Mouse (Mus musculus): Measurements from ENCODE around the gene Heatr6. TPM values are rescaled to one million over a fixed set of nuclear protein-coding genes. Genes with fewer than 3 reads are reported as not detected.
A peak's percentile ranks its signal among the peaks of the same experiment; 100 is the strongest.

The Heatr6 gene
- total RNA-seq, 1 experiment = 16.7 TPM

- H3K9ac ChIP-seq (ENCODE audit: insufficient read depth, low read depth, low read length, poor library complexity, severe bottlenecking) = no peak overlapping the region
- DNase-seq (ENCODE audit: low read depth, low spot score) = no peak
- H3K36me3 ChIP-seq (ENCODE audit: control insufficient read depth, insufficient read depth, low read length, poor library complexity, severe bottlenecking) = no peaks in the 10 kb centered on the region
- H3K9me3 ChIP-seq (ENCODE audit: control insufficient read depth, insufficient read depth, low read depth, low read length) = no peaks in the 10 kb centered on the region
- H3K27ac ChIP-seq (ENCODE audit: insufficient read depth, low read depth, low read length, poor library complexity, severe bottlenecking) = no peak overlapping the region
- no peak for TF ChIP-seq MAFK (IDR thresholded peaks at IDR 0.05; ENCODE audit: insufficient read depth, low read depth, low read length)
- peak; percentile 59; the same call in 1 of the 2 replicates for TF ChIP-seq ZC3H11A (IDR thresholded peaks at IDR 0.05; ENCODE audit: borderline replicate concordance, low read depth, low read length)
- no peak overlapping the region for H3K4me3 ChIP-seq (ENCODE audit: insufficient read depth in 1 of 2, low read depth in 1 of 2, low read length in 2 of 2, poor library complexity in 1 of 2, severe bottlenecking in 1 of 2)
- in situ Hi-C loops (cut with MboI; ENCODE audit: low sequenced_read_pairs in 2 of 2, unreplicated experiment in 2 of 2) = loop anchor here in 1 of 2 experiments (25.0 kb wide), 1 partner anchor 167 kb away; no protein-coding TSS in a partner anchor
- H3K4me1 ChIP-seq (ENCODE audit: control insufficient read depth in 2 of 2, insufficient read depth in 2 of 2, low read length in 2 of 2, poor library complexity in 1 of 2) = no peaks in the 10 kb centered on the region
These were observed 24.6 kb upstream of the Heatr6 start for GRCm38 (mm10) chr11:83728757-83729432.

GRCm38 (mm10) chr11:83731116-83731515 is 22.4 kb upstream of the Heatr6 start:
- Histone ChIP-seq H3K27ac (ENCODE audit: insufficient read depth, low read depth, low read length, poor library complexity, severe bottlenecking) (no peak overlapping the region), H3K9me3 (ENCODE audit: control insufficient read depth, insufficient read depth, low read depth, low read length) (no peaks in the 10 kb centered on the region), H3K36me3 (ENCODE audit: control insufficient read depth, insufficient read depth, low read length, poor library complexity, severe bottlenecking) (no peaks in the 10 kb centered on the region), H3K4me3 (ENCODE audit: insufficient read depth in 1 of 2, low read depth in 1 of 2, low read length in 2 of 2, poor library complexity in 1 of 2, severe bottlenecking in 1 of 2) (no peak overlapping the region), H3K9ac (ENCODE audit: insufficient read depth, low read depth, low read length, poor library complexity, severe bottlenecking) (no peak overlapping the region), H3K4me1 (ENCODE audit: control insufficient read depth in 2 of 2, insufficient read depth in 2 of 2, low read length in 2 of 2, poor library complexity in 1 of 2) (no peaks in the 10 kb centered on the region)
- in situ Hi-C loops (cut with MboI; ENCODE audit: low sequenced_read_pairs in 2 of 2, unreplicated experiment in 2 of 2) = loop anchor here (5.0 to 25.0 kb wide), 2 partner anchors 169 kb away; no protein-coding TSS in a partner anchor
- no peak for DNase-seq (ENCODE audit: low read depth, low spot score)
- no peak for TF ChIP-seq MAFK (IDR thresholded peaks at IDR 0.05; ENCODE audit: insufficient read depth, low read depth, low read length)
- TF ChIP-seq ZC3H11A (IDR thresholded peaks at IDR 0.05; ENCODE audit: borderline replicate concordance, low read depth, low read length) = no peak
- TF ChIP-seq HCFC1 (IDR thresholded peaks at IDR 0.05; ENCODE audit: borderline replicate concordance, insufficient read depth, low read length) = no peak
- no peak for TF ChIP-seq ZNF384 (IDR thresholded peaks at IDR 0.05; ENCODE audit: low read depth, low read length)
- TF ChIP-seq CHD2 (IDR thresholded peaks at IDR 0.05; ENCODE audit: low read depth, low read length) = no peak

- in situ Hi-C loops (cut with MboI; ENCODE audit: low sequenced_read_pairs in 2 of 2, unreplicated experiment in 2 of 2) = loop anchor here (5.0 to 25.0 kb wide), 2 partner anchors 171 kb away; no protein-coding TSS in a partner anchor
- no peak for DNase-seq (ENCODE audit: low read depth, low spot score)
- H3K9ac ChIP-seq (ENCODE audit: insufficient read depth, low read depth, low read length, poor library complexity, severe bottlenecking) = no peak overlapping the region
- H3K4me3 ChIP-seq (ENCODE audit: insufficient read depth in 1 of 2, low read depth in 1 of 2, low read length in 2 of 2, poor library complexity in 1 of 2, severe bottlenecking in 1 of 2) = no peak overlapping the region
- TF ChIP-seq MAFK (IDR thresholded peaks at IDR 0.05; ENCODE audit: insufficient read depth, low read depth, low read length) = no peak
- TF ChIP-seq HCFC1 (IDR thresholded peaks at IDR 0.05; ENCODE audit: borderline replicate concordance, insufficient read depth, low read length) = no peak
- no peak for TF ChIP-seq ZNF384 (IDR thresholded peaks at IDR 0.05; ENCODE audit: low read depth, low read length)
- no peak for TF ChIP-seq ZC3H11A (IDR thresholded peaks at IDR 0.05; ENCODE audit: borderline replicate concordance, low read depth, low read length)
- no peak for TF ChIP-seq CHD2 (IDR thresholded peaks at IDR 0.05; ENCODE audit: low read depth, low read length)
- H3K4me1 ChIP-seq (ENCODE audit: control insufficient read depth in 2 of 2, insufficient read depth in 2 of 2, low read length in 2 of 2, poor library complexity in 1 of 2) = no peaks in the 10 kb centered on the region
- no peaks in the 10 kb centered on the region for H3K36me3 ChIP-seq (ENCODE audit: control insufficient read depth, insufficient read depth, low read length, poor library complexity, severe bottlenecking)
- H3K27ac ChIP-seq (ENCODE audit: insufficient read depth, low read depth, low read length, poor library complexity, severe bottlenecking) = no peak overlapping the region
- H3K9me3 ChIP-seq (ENCODE audit: control insufficient read depth, insufficient read depth, low read depth, low read length) = no peaks in the 10 kb centered on the region
These were observed 20.3 kb upstream of the Heatr6 start for GRCm38 (mm10) chr11:83733071-83733640.

GRCm38 (mm10) chr11:83734215-83734614 is 19.3 kb upstream of the Heatr6 start:
- no peak overlapping the region for H3K4me3 ChIP-seq (ENCODE audit: insufficient read depth in 1 of 2, low read depth in 1 of 2, low read length in 2 of 2, poor library complexity in 1 of 2, severe bottlenecking in 1 of 2)
- H3K27ac ChIP-seq (ENCODE audit: insufficient read depth, low read depth, low read length, poor library complexity, severe bottlenecking) = no peak overlapping the region
- in situ Hi-C loops (cut with MboI; ENCODE audit: low sequenced_read_pairs in 2 of 2, unreplicated experiment in 2 of 2) = loop anchor here (5.0 to 25.0 kb wide), 2 partner anchors 172 kb away; no protein-coding TSS in a partner anchor
- no peaks in the 10 kb centered on the region for H3K4me1 ChIP-seq (ENCODE audit: control insufficient read depth in 2 of 2, insufficient read depth in 2 of 2, low read length in 2 of 2, poor library complexity in 1 of 2)
- no peak for DNase-seq (ENCODE audit: low read depth, low spot score)
- no peaks in the 10 kb centered on the region for H3K9me3 ChIP-seq (ENCODE audit: control insufficient read depth, insufficient read depth, low read depth, low read length)
- TF ChIP-seq CHD2 (IDR thresholded peaks at IDR 0.05; ENCODE audit: low read depth, low read length) (no peak), ZC3H11A (IDR thresholded peaks at IDR 0.05; ENCODE audit: borderline replicate concordance, low read depth, low read length) (no peak), MAFK (IDR thresholded peaks at IDR 0.05; ENCODE audit: insufficient read depth, low read depth, low read length) (no peak), ZNF384 (IDR thresholded peaks at IDR 0.05; ENCODE audit: low read depth, low read length) (no peak), HCFC1 (IDR thresholded peaks at IDR 0.05; ENCODE audit: borderline replicate concordance, insufficient read depth, low read length) (no peak)
- H3K9ac ChIP-seq (ENCODE audit: insufficient read depth, low read depth, low read length, poor library complexity, severe bottlenecking) = no peak overlapping the region
- no peaks in the 10 kb centered on the region for H3K36me3 ChIP-seq (ENCODE audit: control insufficient read depth, insufficient read depth, low read length, poor library complexity, severe bottlenecking)

Measured in ES-E14 (cell line).